Mouse (Mus musculus) lung, embryonic 14.5 days (tissue): Measurements from ENCODE around the gene Sync. TPM values are rescaled to one million over a fixed set of nuclear protein-coding genes. Genes with fewer than 3 reads are reported as not detected.

Experiments
- ATAC-seq: fragments of 200-750 bp; cut with Nextera tagmentation; 2 replicates; pipeline ENCODE4 v1.8.0; 2017; ENCODE audit warnings: mild to moderate bottlenecking, moderate TSS enrichment, moderate library complexity; ENCODE audit not compliant: insufficient read depth
- DNase-seq: peaks from one replicate; pipeline ENCODE4 v3.0.0-alpha.2; 2015
- H3K27ac ChIP-seq: fragments of 300-500 bp; sonication (generic); 2 replicates; pipeline ENCODE4 v1.5.1; 2014; ENCODE audit warnings: low read depth, mild to moderate bottlenecking, moderate library complexity
- H3K27me3 ChIP-seq: fragments of 300-500 bp; sonication (generic); 2 replicates; pipeline ENCODE4 v1.6.1; 2014; ENCODE audit warnings: low read length, control low read depth; ENCODE audit not compliant: insufficient read depth
- H3K36me3 ChIP-seq: fragments of 300-500 bp; sonication (generic); 2 replicates; pipeline ENCODE4 v1.6.1; 2014; ENCODE audit warnings: control low read depth; ENCODE audit not compliant: insufficient read depth
- H3K4me1 ChIP-seq: fragments of 300-500 bp; sonication (generic); 2 replicates; pipeline ENCODE4 v1.6.1; 2014; ENCODE audit warnings: antibody characterized with exemption, control low read depth; ENCODE audit not compliant: insufficient read depth
- H3K4me2 ChIP-seq: fragments of 300-500 bp; sonication (generic); 2 replicates; pipeline ENCODE4 v1.6.1; 2014; ENCODE audit warnings: mild to moderate bottlenecking
- H3K4me3 ChIP-seq: fragments of 300-500 bp; sonication (generic); 2 replicates; pipeline ENCODE4 v1.5.1; 2014; ENCODE audit warnings: low read depth, low read length
- H3K9ac ChIP-seq: fragments of 300-500 bp; sonication (generic); 2 replicates; pipeline ENCODE4 v1.6.1; 2014
- H3K9me3 ChIP-seq: fragments of 300-500 bp; sonication (generic); 2 replicates; pipeline ENCODE4 v1.6.1; 2016; ENCODE audit warnings: low read depth, low read length, control low read depth
- CTCF ChIP-seq: IDR thresholded peaks from 2 replicates; pipeline ENCODE4 v1.5.1; 2016; ENCODE audit warnings: antibody characterized with exemption, low read depth
- WGBS: fragments of 180-500 bp; shearing (Covaris S2); extraction: QIAGEN DNeasy Blood & Tissue Kit; methylation state at CpG from one replicate; pipeline ENCODE4 v1.1.7; 2014; 5-methylcytosine and 5-hydroxymethylcytosine counted together
- polyA plus RNA-seq: library from polyadenylated mRNA; unstranded; fragments of >200 nt; fragmentation: Nextera tagmentation; extraction: Ambion mirVana; gene quantifications from 2 replicates; pipeline ENCODE4 v1.2.1, GENCODE M21; 2014

The Sync gene
- polyA plus RNA-seq, 1 experiment from 2014 or later: 0.33 TPM

GRCm38 (mm10) chr4:129244802-129245201 is 42.6 kb upstream of the Sync start:
- Histone ChIP-seq H3K4me3 (no peak overlapping the region), H3K9ac (no peak overlapping the region), H3K27me3 (peaks cover 34% of the 10 kb centered on the region), H3K27ac (no peak overlapping the region; the same call in 1 of the 2 replicates), H3K36me3 (no peaks in the 10 kb centered on the region), H3K4me1 (peaks cover 5% of the 10 kb centered on the region; the same call in 1 of the 2 replicates), H3K4me2 (no peak overlapping the region), H3K9me3 (no peaks in the 10 kb centered on the region)
- DNase-seq (peak; percentile 75), ATAC-seq (no peak)
- whole genome bisulfite sequencing: 31% methylated on average over 4 of the region's 4 CpGs
- no peak for TF ChIP-seq CTCF

DNA sequence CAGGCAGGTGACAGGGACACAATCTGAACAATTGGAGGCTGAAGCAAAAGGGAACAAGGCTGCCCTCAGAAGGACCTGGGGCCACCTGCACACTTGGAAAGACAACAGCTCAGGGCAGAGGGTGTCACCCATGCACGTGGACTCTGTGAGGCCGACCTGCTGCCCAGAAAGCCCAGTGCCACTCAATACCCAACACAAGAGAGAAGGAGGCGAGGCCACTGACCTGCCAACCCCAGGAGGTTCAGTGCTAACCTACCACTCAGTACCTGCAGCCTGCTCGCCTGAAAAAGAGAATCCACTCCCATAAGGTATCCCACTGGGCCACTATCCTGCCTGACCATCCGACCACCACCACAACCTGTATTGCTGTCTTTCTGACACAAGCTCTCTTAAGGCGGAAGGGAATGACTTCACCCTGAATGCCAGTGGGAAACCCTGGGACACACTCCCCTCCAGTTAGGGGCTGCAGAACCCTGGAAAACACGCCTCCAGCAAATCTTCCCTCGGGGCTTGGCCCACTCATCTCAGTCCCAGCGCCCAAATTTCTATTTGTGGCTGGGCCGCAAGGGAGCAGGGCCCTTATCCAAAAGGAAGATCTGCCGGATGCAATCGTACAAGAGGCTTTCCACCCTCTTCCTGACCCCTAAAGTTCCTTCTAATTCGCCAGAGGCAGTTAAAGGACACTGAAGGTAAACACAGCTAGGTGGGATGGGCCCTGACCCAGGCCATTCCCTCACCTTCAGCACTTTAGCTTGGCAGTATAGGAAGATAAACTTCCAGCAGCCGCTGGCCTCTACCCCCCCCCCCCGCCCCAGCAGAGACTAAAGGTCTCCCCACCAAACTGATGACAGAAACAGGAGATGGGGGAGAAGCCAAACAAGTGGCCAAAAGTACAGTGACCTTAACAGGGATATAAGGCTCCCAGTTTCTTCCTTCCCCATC is 40.8 kb upstream of the Sync start:
- no peak overlapping the region for H3K27ac ChIP-seq
- peak overlapping the region; percentile 23; the same call in 1 of the 2 replicates for H3K4me2 ChIP-seq
- no peak overlapping the region for H3K4me3 ChIP-seq
- peaks cover 36% of the 10 kb centered on the region for H3K27me3 ChIP-seq
- H3K9me3 ChIP-seq: no peaks in the 10 kb centered on the region
- peak; percentile 31 for DNase-seq
- no peak overlapping the region for H3K9ac ChIP-seq
- 40% methylated on average over 15 of the region's 15 CpGs for WGBS
- peaks cover 8% of the 10 kb centered on the region for H3K4me1 ChIP-seq
- ATAC-seq: no peak
- TF ChIP-seq CTCF: no peak
- no peaks in the 10 kb centered on the region for H3K36me3 ChIP-seq

GRCm38 (mm10) chr4:129247381-129248242 is 39.8 kb upstream of the Sync start:
- 11% methylated on average over 24 of the region's 24 CpGs for WGBS
- no peak for TF ChIP-seq CTCF
- Histone ChIP-seq H3K4me2 (peak overlapping the region; percentile 98), H3K4me1 (peaks cover 10% of the 10 kb centered on the region), H3K27me3 (peaks cover 36% of the 10 kb centered on the region), H3K27ac (no peak overlapping the region), H3K9ac (peak overlapping the region; percentile 62), H3K36me3 (no peaks in the 10 kb centered on the region), H3K9me3 (no peaks in the 10 kb centered on the region), H3K4me3 (peak overlapping the region; percentile 46)
- DNase-seq (peak; percentile 34), ATAC-seq (no peak; the same call in 1 of the 2 replicates)

DNA sequence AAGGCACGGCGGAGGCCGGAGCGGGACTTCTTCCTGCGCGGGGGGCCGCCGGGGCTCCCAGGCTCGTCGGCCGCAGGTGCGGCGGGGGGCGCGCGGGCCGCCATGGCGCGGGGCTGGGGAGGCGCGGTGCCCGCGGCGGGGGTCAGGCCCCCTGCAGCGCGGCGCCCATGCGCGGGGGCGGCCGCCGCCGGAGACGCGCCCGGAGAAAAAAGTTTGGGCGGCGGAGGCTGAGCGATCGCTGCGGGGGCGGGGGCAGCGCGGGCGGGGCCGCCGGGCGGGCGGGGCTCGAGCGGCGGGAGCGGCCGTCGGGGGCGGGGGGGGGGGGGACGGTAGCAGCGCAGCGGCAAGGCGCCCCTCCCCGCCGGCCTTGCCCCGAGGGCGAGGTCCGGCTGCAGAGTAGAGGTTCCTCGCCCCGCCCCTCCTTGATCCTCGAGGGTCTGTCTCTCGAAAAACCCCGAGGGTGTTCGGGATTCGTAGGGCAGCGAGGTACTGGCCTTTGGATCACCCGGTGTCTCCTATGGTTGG is 39.1 kb upstream of the Sync start:
- WGBS: 1% methylated on average over 40 of the region's 74 CpGs
- Histone ChIP-seq H3K4me1 (peaks cover 10% of the 10 kb centered on the region), H3K27me3 (peaks cover 36% of the 10 kb centered on the region)

GRCm38 (mm10) chr4:129249288-129249687 is 38.1 kb upstream of the Sync start:
- H3K27me3 ChIP-seq: peaks cover 34% of the 10 kb centered on the region
- no peak overlapping the region for H3K4me3 ChIP-seq
- no peak overlapping the region for H3K4me2 ChIP-seq
- no peak for DNase-seq
- no peaks in the 10 kb centered on the region for H3K36me3 ChIP-seq
- no peaks in the 10 kb centered on the region for H3K9me3 ChIP-seq
- H3K27ac ChIP-seq: no peak overlapping the region
- H3K4me1 ChIP-seq: peaks cover 10% of the 10 kb centered on the region
- H3K9ac ChIP-seq: no peak overlapping the region
- TF ChIP-seq CTCF: no peak
- 40% methylated on average over 7 of the region's 7 CpGs for WGBS
- no peak for ATAC-seq

More for the DNA sequence above, 39.1 kb upstream of the Sync start:
- peak overlapping the region; percentile 98 for H3K4me2 ChIP-seq
- H3K4me3 ChIP-seq: peak overlapping the region; percentile 46
- no peak overlapping the region for H3K27ac ChIP-seq
- ATAC-seq: no peak
- DNase-seq: peak; percentile 47
- no peaks in the 10 kb centered on the region for H3K36me3 ChIP-seq
- no peak for TF ChIP-seq CTCF
- H3K9me3 ChIP-seq: no peaks in the 10 kb centered on the region
- H3K9ac ChIP-seq: peak overlapping the region; percentile 62

- WGBS: 26% methylated on average over 15 of the region's 15 CpGs
- Histone ChIP-seq H3K27me3 (peaks cover 30% of the 10 kb centered on the region), H3K27ac (no peak overlapping the region), H3K4me2 (peak overlapping the region; percentile 42), H3K4me3 (no peak overlapping the region), H3K9me3 (no peaks in the 10 kb centered on the region), H3K4me1 (peaks cover 6% of the 10 kb centered on the region; the same call in 1 of the 2 replicates), H3K36me3 (no peaks in the 10 kb centered on the region), H3K9ac (0 out of 2 replicates have a peak overlapping the region, but pooled peaks have one; percentile 9)
- peak; percentile 15; the same call in 1 of the 2 replicates for ATAC-seq
- no peak for TF ChIP-seq CTCF
- no peak for DNase-seq
These were observed 36.5 kb upstream of the Sync start for GRCm38 (mm10) chr4:129250759-129251481.
